Mouse (Mus musculus) MEL (cell line): ENCODE data around the gene Bcl2l14. TPM values are rescaled to one million over a fixed set of nuclear protein-coding genes. Genes with fewer than 3 reads are reported as not detected.
A peak's percentile ranks its signal among the peaks of the same experiment; 100 is the strongest.

Experiments
- DNase-seq: peaks from one replicate; pipeline ENCODE4 v3.0.0; 2011; ENCODE audit warnings: low read depth, low spot score
- H3K27ac ChIP-seq: 2 replicates; pipeline ENCODE4 v1.5.1; 2012; ENCODE audit warnings: low read depth, mild to moderate bottlenecking, control low read depth, low read length, moderate library complexity; ENCODE audit not compliant: control insufficient read depth
- H3K27me3 ChIP-seq, 2 experiments: fragments of 150-350 bp in 1 of 2; sonication (generic) in 1 of 2; 2 replicates each; pipeline ENCODE4 v1.6.1; 2012; ENCODE audit warnings: low read length in 2 of 2, mild to moderate bottlenecking in 2 of 2, improper control_type of control experiment in 1 of 2, moderate library complexity in 1 of 2; ENCODE audit not compliant: insufficient read depth in 2 of 2, control insufficient read depth in 1 of 2
- H3K36me3 ChIP-seq, 2 experiments: 2 replicates each; pipeline ENCODE4 v1.6.1; 2012 to 2014; ENCODE audit warnings: low read length in 2 of 2, improper control_type of control experiment in 1 of 2, inconsistent platforms in 1 of 2, mild to moderate bottlenecking in 1 of 2; ENCODE audit not compliant: insufficient read depth in 2 of 2, control insufficient read depth in 1 of 2
- H3K4me1 ChIP-seq, 2 experiments: fragments of 150-350 bp in 1 of 2; sonication (generic) in 1 of 2; 2 replicates each; pipeline ENCODE4 v1.6.1; 2012; ENCODE audit warnings: low read length in 2 of 2, improper control_type of control experiment in 1 of 2, mild to moderate bottlenecking in 1 of 2; ENCODE audit not compliant: insufficient read depth in 2 of 2, control insufficient read depth in 1 of 2
- H3K4me3 ChIP-seq, 2 experiments: fragments of 150-350 bp in 1 of 2; sonication (generic) in 1 of 2; 2 replicates each; pipeline ENCODE4 v1.5.1; 2012; ENCODE audit warnings: low read depth in 2 of 2, low read length in 2 of 2, mild to moderate bottlenecking in 2 of 2, moderate library complexity in 2 of 2, control low read depth in 1 of 2, improper control_type of control experiment in 1 of 2; ENCODE audit not compliant: control insufficient read depth in 1 of 2, insufficient read depth in 1 of 2
- H3K79me2 ChIP-seq: 2 replicates; pipeline ENCODE4 v1.6.1; 2012; ENCODE audit warnings: mild to moderate bottlenecking, low read length, moderate library complexity; ENCODE audit not compliant: control insufficient read depth, poor library complexity, insufficient read depth
- H3K9ac ChIP-seq: 2 replicates; pipeline ENCODE4 v1.6.1; 2012; ENCODE audit warnings: low read depth, mild to moderate bottlenecking, control low read depth, low read length, moderate library complexity; ENCODE audit not compliant: control insufficient read depth, poor library complexity, severe bottlenecking
- H3K9me3 ChIP-seq: fragments of 150-350 bp; sonication (generic); replicated peaks from 2 replicates; pipeline ENCODE4 v1.6.1; 2012; ENCODE audit warnings: mild to moderate bottlenecking, low read length, improper control_type of control experiment, moderate library complexity; ENCODE audit not compliant: insufficient read depth
- CTCF ChIP-seq, 3 experiments: IDR thresholded peaks in 2 of 3; conservative IDR thresholded peaks in 1 of 3; 2 replicates each; pipeline ENCODE4 v1.5.1; 2011 to 2012; ENCODE audit warnings: low read length in 3 of 3, low read depth in 2 of 3, mild to moderate bottlenecking in 2 of 3, improper control_type of control experiment in 1 of 3, inconsistent platforms in 1 of 3, mixed read lengths in 1 of 3, moderate library complexity in 1 of 3; ENCODE audit not compliant: control insufficient read depth in 1 of 3, insufficient read depth in 1 of 3, poor library complexity in 1 of 3, severe bottlenecking in 1 of 3
- E2F4 ChIP-seq: IDR thresholded peaks from 2 replicates; pipeline ENCODE4 v1.6.1; 2011; ENCODE audit warnings: low read depth, low read length, improper control_type of control experiment, borderline replicate concordance
- ELF1 ChIP-seq: IDR thresholded peaks from 2 replicates; pipeline ENCODE4 v1.6.1; 2014; ENCODE audit warnings: low read depth, mild to moderate bottlenecking, inconsistent platforms, low read length, improper control_type of control experiment, moderate library complexity
- EP300 ChIP-seq, 2 experiments: IDR thresholded peaks; 2 replicates each; pipeline ENCODE4 v1.6.1; 2011; ENCODE audit warnings: improper control_type of control experiment in 2 of 2, low read length in 2 of 2, low read depth in 1 of 2, mild to moderate bottlenecking in 1 of 2
- JUND ChIP-seq: IDR thresholded peaks from 2 replicates; pipeline ENCODE4 v1.6.1; 2011; ENCODE audit warnings: low read depth, mild to moderate bottlenecking, improper control_type of control experiment, low read length
- MAX ChIP-seq: IDR thresholded peaks from 2 replicates; pipeline ENCODE4 v1.6.1; 2011; ENCODE audit warnings: low read length, improper control_type of control experiment
- MYC ChIP-seq: IDR thresholded peaks from 2 replicates; pipeline ENCODE4 v1.6.1; 2011; ENCODE audit warnings: low read depth, mild to moderate bottlenecking, low read length, improper control_type of control experiment, moderate library complexity
- NELFE ChIP-seq: IDR thresholded peaks from 2 replicates; pipeline ENCODE4 v1.6.1; 2011; ENCODE audit warnings: low read depth, low read length, improper control_type of control experiment
- POLR2A ChIP-seq, 2 experiments: IDR thresholded peaks; 2 replicates each; pipeline ENCODE4 v1.6.1; 2011 to 2012; ENCODE audit warnings: low read length in 2 of 2, mild to moderate bottlenecking in 2 of 2, control low read depth in 1 of 2, improper control_type of control experiment in 1 of 2, low read depth in 1 of 2, moderate library complexity in 1 of 2; ENCODE audit not compliant: control insufficient read depth in 1 of 2, insufficient read depth in 1 of 2, poor library complexity in 1 of 2
- POLR2AphosphoS2 ChIP-seq: IDR thresholded peaks from 2 replicates; pipeline ENCODE4 v1.6.1; 2011; ENCODE audit warnings: low read length, improper control_type of control experiment
- RAD21 ChIP-seq: IDR thresholded peaks from 2 replicates; pipeline ENCODE4 v1.6.1; 2011; ENCODE audit warnings: mild to moderate bottlenecking, low read depth, low read length, improper control_type of control experiment
- RCOR1 ChIP-seq: IDR thresholded peaks from 2 replicates; pipeline ENCODE4 v1.6.1; 2012; ENCODE audit warnings: low read depth, mild to moderate bottlenecking, inconsistent platforms, low read length, improper control_type of control experiment
- SIN3A ChIP-seq: IDR thresholded peaks from 2 replicates; pipeline ENCODE4 v1.6.1; 2012; ENCODE audit warnings: low read length, improper control_type of control experiment, inconsistent platforms
- SMC3 ChIP-seq: IDR thresholded peaks from 2 replicates; pipeline ENCODE4 v1.6.1; 2011; ENCODE audit warnings: low read depth, low read length, improper control_type of control experiment
- TCF12 ChIP-seq: IDR thresholded peaks from 2 replicates; pipeline ENCODE4 v1.6.1; 2014; ENCODE audit warnings: low read depth, mild to moderate bottlenecking, inconsistent platforms, low read length, improper control_type of control experiment, moderate library complexity
- UBTF ChIP-seq: IDR thresholded peaks from 2 replicates; pipeline ENCODE4 v1.6.1; 2012; ENCODE audit warnings: low read depth, mild to moderate bottlenecking, inconsistent platforms, low read length, improper control_type of control experiment, moderate library complexity, borderline replicate concordance; ENCODE audit not compliant: insufficient read depth
- ZKSCAN1 ChIP-seq: IDR thresholded peaks from 2 replicates; pipeline ENCODE4 v1.6.1; 2012; ENCODE audit warnings: low read depth, mild to moderate bottlenecking, inconsistent platforms, low read length, improper control_type of control experiment, moderate library complexity
- ZNF384 ChIP-seq: IDR thresholded peaks from 2 replicates; pipeline ENCODE4 v1.6.1; 2012; ENCODE audit warnings: low read depth, mild to moderate bottlenecking, inconsistent platforms, low read length, improper control_type of control experiment
- polyA plus RNA-seq, 2 experiments: library from polyadenylated mRNA; stranded (reverse) in 1 of 2; unstranded in 1 of 2; fragments of >175 nt in 1 of 2; fragments of >200 nt in 1 of 2; gene quantifications; 2 replicates each; pipeline versions ENCODE4 v1.2.1 to v1.2.4; 2012; ENCODE audit warnings: low replicate concordance in 2 of 2, low read depth in 1 of 2; ENCODE audit not compliant: insufficient read length in 2 of 2, insufficient read depth in 1 of 2, missing spikeins in 1 of 2
- total RNA-seq: library from RNA; depleted of rRNA; stranded (reverse); fragments of 300-350 nt; gene quantifications from 2 replicates; pipeline ENCODE4 v1.2.3, GENCODE M21; 2012

Gene Bcl2l14
- total and polyA plus RNA-seq, 3 experiments, result 0.65 to 1.4 TPM; not detected in 1

DNA sequence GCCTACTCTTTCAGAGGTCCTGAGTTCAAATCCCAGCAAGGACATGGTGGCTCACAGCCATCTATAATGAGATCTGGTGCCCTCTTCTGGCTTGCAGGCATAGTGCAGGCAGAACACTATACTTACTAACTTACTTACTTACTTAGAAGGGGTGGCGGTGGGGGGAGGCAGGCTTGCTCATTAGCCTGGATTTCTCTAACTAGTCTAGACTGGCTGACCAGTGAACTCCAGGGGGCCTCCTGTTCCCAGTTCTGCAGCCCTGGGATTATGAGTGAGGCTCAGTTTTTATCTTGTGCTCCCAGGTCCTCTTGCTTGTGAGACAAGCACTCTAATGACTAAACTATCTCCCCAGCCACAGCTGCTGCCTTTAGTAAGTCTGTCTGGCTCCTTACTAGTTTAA lies 58.0 kb downstream of the Bcl2l14 start:
- no peaks in the 10 kb centered on the region for H3K27me3 ChIP-seq
- peaks cover 0 to 13% of the 10 kb centered on the region in 2 experiments; a peak in 2 of 4 replicates for H3K36me3 ChIP-seq
- H3K9me3 ChIP-seq, result no peaks in the 10 kb centered on the region
- H3K4me3 ChIP-seq, result no peak overlapping the region
- H3K4me1 ChIP-seq, result no peaks in the 10 kb centered on the region; a peak in 1 of 4 replicates
- DNase-seq, result peak; percentile 23
- TF ChIP-seq SMC3 (peak; percentile 35), RAD21 (0 out of 2 replicates have a peak, but pooled peaks have one; percentile 0), SIN3A (no peak), EP300 (IDR thresholded peaks at IDR 0.05; ENCODE audit: low read depth in 1 of 2, low read length in 2 of 2) (no peak), CTCF (IDR thresholded peaks at IDR 0.05 in 2 of 3, conservative IDR thresholded peaks at IDR 0.05 in 1 of 3; ENCODE audit: control insufficient read depth in 1 of 3, insufficient read depth in 1 of 3, low read depth in 2 of 3, low read length in 3 of 3, poor library complexity in 1 of 3, severe bottlenecking in 1 of 3) (peak; percentile 25 to 35 (median 29); a peak in 5 of 6 replicates), E2F4 (no peak)
- TF ChIP-seq, all 39 proteins: peak for 3
- Histone ChIP-seq H3K79me2 (no peaks in the 10 kb centered on the region), H3K9ac (no peak overlapping the region), H3K27ac (no peak overlapping the region)

DNA sequence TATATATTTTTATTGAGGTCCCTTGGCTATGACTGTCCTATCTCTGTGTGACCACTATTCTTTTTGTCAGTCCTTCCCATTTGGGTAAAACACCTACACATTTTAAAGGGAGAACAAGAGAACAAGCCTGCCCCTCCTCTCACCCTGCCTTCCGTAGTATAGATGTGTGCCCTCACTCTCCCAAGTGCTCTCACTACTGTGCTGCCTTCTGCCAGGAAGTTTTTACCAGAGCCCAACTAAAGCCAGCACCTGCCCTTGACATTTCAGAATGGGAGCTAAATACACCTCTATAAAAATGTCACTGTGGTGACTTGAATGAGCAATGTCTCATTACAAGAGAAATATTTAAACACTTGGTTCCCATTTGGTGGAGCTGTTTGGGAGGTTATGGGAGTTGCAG lies 62.3 kb downstream of the Bcl2l14 start:
- TF ChIP-seq POLR2A (IDR thresholded peaks at IDR 0.05; ENCODE audit: control insufficient read depth in 1 of 2, insufficient read depth in 1 of 2, low read depth in 1 of 2, low read length in 2 of 2, poor library complexity in 1 of 2), result no peak
- TF ChIP-seq RCOR1, result no peak
- no peak for TF ChIP-seq MAX
- TF ChIP-seq UBTF, result no peak
- TF ChIP-seq ZNF384, result no peak
- TF ChIP-seq MYC, result no peak
- no peak for TF ChIP-seq NELFE
- TF ChIP-seq ELF1, result no peak
- no peak for TF ChIP-seq POLR2AphosphoS2
- TF ChIP-seq TCF12, result no peak
- TF ChIP-seq ZKSCAN1, result no peak
- TF ChIP-seq JUND, result no peak
- Histone ChIP-seq H3K4me1 (no peaks in the 10 kb centered on the region), H3K27me3 (no peaks in the 10 kb centered on the region), H3K4me3 (no peak overlapping the region), H3K36me3 (peaks cover 0 to 18% of the 10 kb centered on the region in 2 experiments; a peak in 2 of 4 replicates), H3K27ac (no peak overlapping the region), H3K9me3 (no peaks in the 10 kb centered on the region), H3K79me2 (no peaks in the 10 kb centered on the region), H3K9ac (no peak overlapping the region)
- no peak for DNase-seq
